Mouse (Mus musculus) midbrain, embryonic 13.5 days (tissue): ENCODE measurements around the gene Hamp. TPM values are rescaled to one million over a fixed set of nuclear protein-coding genes. Genes with fewer than 3 reads are reported as not detected.

Source experiments
- ATAC-seq: fragments of 200-750 bp; cut with Nextera tagmentation; 2 replicates; pipeline ENCODE4 v1.8.0; 2017; ENCODE audit warnings: mild to moderate bottlenecking, moderate TSS enrichment, moderate library complexity
- H3K27ac ChIP-seq: fragments of 300-500 bp; sonication (generic); 2 replicates; pipeline ENCODE4 v1.5.1; 2015; ENCODE audit warnings: inconsistent platforms, mild to moderate bottlenecking, moderate library complexity
- H3K27me3 ChIP-seq: fragments of 300-500 bp; sonication (generic); 2 replicates; pipeline ENCODE4 v1.6.1; 2015; ENCODE audit warnings: mild to moderate bottlenecking, inconsistent platforms
- H3K36me3 ChIP-seq: fragments of 300-500 bp; sonication (generic); 2 replicates; pipeline ENCODE4 v1.6.1; 2015; ENCODE audit warnings: mild to moderate bottlenecking, inconsistent platforms
- H3K4me1 ChIP-seq: fragments of 300-500 bp; sonication (generic); replicated peaks from 2 replicates; pipeline ENCODE4 v1.6.1; 2015; ENCODE audit warnings: inconsistent platforms
- H3K4me2 ChIP-seq: fragments of 300-500 bp; sonication (generic); replicated peaks from 2 replicates; pipeline ENCODE4 v1.6.1; 2015; ENCODE audit warnings: moderate library complexity, mild to moderate bottlenecking, inconsistent platforms
- H3K4me3 ChIP-seq: fragments of 300-500 bp; sonication (generic); replicated peaks from 2 replicates; pipeline ENCODE4 v1.5.1; 2015; ENCODE audit warnings: mild to moderate bottlenecking, inconsistent platforms
- H3K9ac ChIP-seq: fragments of 300-500 bp; sonication (generic); replicated peaks from 2 replicates; pipeline ENCODE4 v1.6.1; 2015; ENCODE audit warnings: mild to moderate bottlenecking, inconsistent platforms
- H3K9me3 ChIP-seq: fragments of 300-500 bp; sonication (generic); 2 replicates; pipeline ENCODE4 v1.6.1; 2016; ENCODE audit warnings: mild to moderate bottlenecking, inconsistent platforms
- WGBS: fragments of 180-500 bp; shearing (Covaris S2); methylation state at CpG from one replicate; pipeline ENCODE4 v1.1.7; 2015; 5-methylcytosine and 5-hydroxymethylcytosine counted together
- polyA plus RNA-seq: library from polyadenylated mRNA; unstranded; fragments of >200 nt; fragmentation: Nextera tagmentation; extraction: Ambion mirVana; gene quantifications from 2 replicates; pipeline ENCODE4 v1.2.1, GENCODE M21; 2015

Gene Hamp
- polyA plus RNA-seq, 1 experiment from 2014 or later: not detected

- H3K4me1 ChIP-seq: no peaks in the 10 kb centered on the region
- no peaks in the 10 kb centered on the region for H3K36me3 ChIP-seq
- WGBS: 88% methylated on average over 3 of the region's 3 CpGs
- peaks cover 2% of the 10 kb centered on the region; the same call in 1 of the 2 replicates for H3K27me3 ChIP-seq
- no peak overlapping the region for H3K27ac ChIP-seq
- no peak overlapping the region for H3K9ac ChIP-seq
- no peaks in the 10 kb centered on the region for H3K9me3 ChIP-seq
- no peak overlapping the region for H3K4me2 ChIP-seq
- no peak for ATAC-seq
- no peak overlapping the region for H3K4me3 ChIP-seq
Measured at GRCm38 (mm10) chr7:30966657-30967056, 22.8 kb upstream of the Hamp start.

DNA sequence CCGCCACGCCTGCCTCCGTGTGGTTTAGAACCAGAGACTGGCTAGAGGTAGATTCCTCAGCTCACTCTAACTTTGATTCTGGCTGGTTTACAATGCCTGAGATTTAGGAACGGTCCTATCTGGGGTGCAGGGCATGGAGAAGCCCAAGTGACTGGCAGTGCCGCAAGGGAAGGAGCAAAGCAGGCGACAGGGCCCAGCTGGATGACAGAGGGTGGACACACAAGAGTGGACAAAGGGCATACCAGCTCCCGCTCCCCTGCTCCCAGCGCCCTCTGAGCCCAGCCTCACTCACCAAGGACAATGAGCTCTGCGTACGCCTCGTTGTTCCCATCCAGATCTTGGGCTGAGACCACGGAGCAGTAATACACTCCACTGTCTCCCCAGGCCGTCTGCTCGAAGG is 21.8 kb upstream of the Hamp start:
- no peak overlapping the region for H3K4me2 ChIP-seq
- no peaks in the 10 kb centered on the region for H3K4me1 ChIP-seq
- no peaks in the 10 kb centered on the region for H3K9me3 ChIP-seq
- no peak overlapping the region for H3K4me3 ChIP-seq
- WGBS: 75% methylated on average over 14 of the region's 14 CpGs
- no peaks in the 10 kb centered on the region for H3K27me3 ChIP-seq
- no peak overlapping the region for H3K9ac ChIP-seq
- no peak for ATAC-seq
- no peak overlapping the region for H3K27ac ChIP-seq
- H3K36me3 ChIP-seq: no peaks in the 10 kb centered on the region

DNA sequence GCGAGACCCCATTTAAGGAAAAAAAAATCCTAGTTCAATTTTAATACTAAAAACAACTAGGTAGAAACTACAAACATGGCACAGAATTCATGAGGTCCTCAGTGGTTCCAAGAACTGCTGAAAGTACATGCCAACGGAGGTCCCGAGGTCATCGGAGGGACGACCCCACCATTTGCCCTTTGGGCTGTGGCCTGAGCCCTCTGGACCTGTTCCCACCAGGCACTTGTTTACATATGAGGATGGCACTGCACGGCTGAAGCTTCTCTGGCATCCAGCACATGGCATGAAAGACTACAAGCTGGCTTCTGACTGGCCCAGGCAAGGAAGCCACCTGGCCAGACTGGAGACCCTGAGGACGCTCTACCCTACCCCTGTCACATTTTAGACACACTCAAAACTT is 20.5 kb upstream of the Hamp start:
- Histone ChIP-seq H3K9ac (no peak overlapping the region), H3K4me2 (no peak overlapping the region), H3K9me3 (no peaks in the 10 kb centered on the region), H3K4me3 (no peak overlapping the region), H3K36me3 (no peaks in the 10 kb centered on the region), H3K27ac (no peak overlapping the region), H3K27me3 (no peaks in the 10 kb centered on the region), H3K4me1 (peaks cover 4% of the 10 kb centered on the region; the same call in 1 of the 2 replicates)
- no peak for ATAC-seq
- 91% methylated on average over 7 of the region's 7 CpGs for WGBS

GRCm38 (mm10) chr7:30962862-30963261 is 19.0 kb upstream of the Hamp start:
- no peak overlapping the region for H3K9ac ChIP-seq
- peaks cover 19% of the 10 kb centered on the region for H3K4me1 ChIP-seq
- no peak overlapping the region for H3K27ac ChIP-seq
- H3K4me3 ChIP-seq: no peak overlapping the region
- WGBS: 95% methylated on average over 5 of the region's 5 CpGs
- H3K9me3 ChIP-seq: no peaks in the 10 kb centered on the region
- H3K4me2 ChIP-seq: no peak overlapping the region
- no peak for ATAC-seq
- no peaks in the 10 kb centered on the region for H3K27me3 ChIP-seq
- H3K36me3 ChIP-seq: no peaks in the 10 kb centered on the region

DNA sequence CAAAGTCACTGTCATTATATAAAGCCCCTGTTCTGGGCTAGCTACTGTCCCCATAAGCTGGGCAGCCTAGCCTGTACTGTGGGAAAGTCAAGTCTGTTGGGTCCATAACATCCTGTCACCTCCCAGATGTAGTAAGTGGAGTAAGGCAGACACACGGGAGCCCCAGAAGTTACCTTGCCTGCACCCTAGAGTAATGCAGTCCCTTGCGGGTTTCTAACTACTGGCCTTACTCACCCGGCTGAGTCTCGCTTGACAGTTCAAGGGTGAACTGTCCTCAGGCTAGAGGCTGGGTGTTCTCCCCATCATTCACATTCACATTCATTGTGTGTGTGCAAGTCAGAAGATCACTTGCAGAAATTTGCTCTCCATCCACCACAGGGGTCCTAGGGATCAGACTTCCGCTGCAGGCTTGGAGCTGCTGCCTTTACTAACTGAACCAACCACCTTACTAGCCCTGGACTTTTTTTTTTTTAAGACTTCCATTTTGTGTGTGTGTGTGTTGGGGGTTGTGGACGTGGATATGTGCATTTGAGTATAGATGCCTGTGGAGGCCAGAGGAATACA is 16.0 kb upstream of the Hamp start:
- Histone ChIP-seq H3K4me1 (peaks cover 31% of the 10 kb centered on the region), H3K9me3 (no peaks in the 10 kb centered on the region), H3K27me3 (no peaks in the 10 kb centered on the region), H3K36me3 (peaks cover 3% of the 10 kb centered on the region; the same call in 1 of the 2 replicates), H3K9ac (no peak overlapping the region), H3K4me2 (no peak overlapping the region), H3K27ac (no peak overlapping the region), H3K4me3 (no peak overlapping the region)
- no peak for ATAC-seq
- 83% methylated on average over 6 of the region's 6 CpGs for WGBS

GRCm38 (mm10) chr7:30958866-30959487 is 15.1 kb upstream of the Hamp start:
- Histone ChIP-seq H3K9ac (no peak overlapping the region), H3K27me3 (no peaks in the 10 kb centered on the region), H3K4me2 (no peak overlapping the region), H3K4me3 (no peak overlapping the region), H3K27ac (no peak overlapping the region), H3K4me1 (peaks cover 32% of the 10 kb centered on the region), H3K9me3 (no peaks in the 10 kb centered on the region), H3K36me3 (peaks cover 12% of the 10 kb centered on the region)
- WGBS: 97% methylated on average over 9 of the region's 9 CpGs
- no peak for ATAC-seq

- Histone ChIP-seq H3K27ac (peak overlapping the region; percentile 99), H3K4me1 (peaks cover 32% of the 10 kb centered on the region), H3K4me3 (peak overlapping the region; percentile 95), H3K9ac (peak overlapping the region; percentile 98), H3K27me3 (no peaks in the 10 kb centered on the region), H3K4me2 (peak overlapping the region; percentile 74), H3K9me3 (no peaks in the 10 kb centered on the region), H3K36me3 (peaks cover 18% of the 10 kb centered on the region)
- WGBS: 74% methylated on average over 28 of the region's 28 CpGs
- ATAC-seq: no peak
Measured at GRCm38 (mm10) chr7:30958109-30958865, 14.5 kb upstream of the Hamp start.

DNA sequence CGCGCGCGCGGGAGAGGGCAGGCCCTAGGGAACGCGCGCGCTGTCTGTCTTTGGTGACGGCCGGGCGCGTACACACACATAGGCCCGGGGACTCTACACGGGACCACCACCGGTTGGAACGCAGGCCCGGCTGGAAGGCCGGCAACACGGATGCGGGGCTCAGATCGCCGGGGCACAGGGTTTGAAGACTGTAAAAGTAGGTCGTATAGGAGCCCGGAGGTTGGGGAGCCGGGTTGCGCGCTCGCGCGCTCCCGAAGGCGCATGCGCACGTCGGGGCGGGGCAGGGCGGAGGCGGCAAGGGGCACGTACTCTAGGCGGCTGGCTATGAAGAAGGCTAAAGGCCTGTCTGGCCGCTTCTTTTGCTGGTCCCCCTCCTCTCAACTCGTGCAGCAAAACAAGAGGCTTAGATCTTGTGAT is 13.5 kb upstream of the Hamp start:
- Histone ChIP-seq H3K27me3 (no peaks in the 10 kb centered on the region), H3K9me3 (no peaks in the 10 kb centered on the region), H3K27ac (peak overlapping the region; percentile 99), H3K4me2 (peak overlapping the region; percentile 74), H3K4me1 (peaks cover 32% of the 10 kb centered on the region), H3K9ac (peak overlapping the region; percentile 98), H3K36me3 (peaks cover 28% of the 10 kb centered on the region), H3K4me3 (peak overlapping the region; percentile 95)
- WGBS: under 1% methylated on average over 43 of the region's 43 CpGs
- peak; percentile 64 for ATAC-seq

- ATAC-seq: peak; percentile 49
- under 1% methylated on average over 58 of the region's 82 CpGs for WGBS
Measured at GRCm38 (mm10) chr7:30956756-30957366, 13.0 kb upstream of the Hamp start, which contains the start of gene Usf2. Gene Usf2 (minus strand): TSS chr7:30956803.

GRCm38 (mm10) chr7:30956357-30956751 is 12.5 kb upstream of the Hamp start:
- H3K27ac ChIP-seq: peak overlapping the region; percentile 99
- H3K4me3 ChIP-seq: peak overlapping the region; percentile 95
- no peaks in the 10 kb centered on the region for H3K9me3 ChIP-seq
- peak; percentile 44 for ATAC-seq
- peak overlapping the region; percentile 74 for H3K4me2 ChIP-seq
- no peaks in the 10 kb centered on the region for H3K27me3 ChIP-seq
- H3K9ac ChIP-seq: peak overlapping the region; percentile 98
- WGBS: 1% methylated on average over 14 of the region's 49 CpGs
- H3K36me3 ChIP-seq: peaks cover 34% of the 10 kb centered on the region
- peaks cover 32% of the 10 kb centered on the region for H3K4me1 ChIP-seq

More at GRCm38 (mm10) chr7:30956756-30957366, 13.0 kb upstream of the Hamp start, which contains the start of gene Usf2:
- H3K4me2 ChIP-seq: peak within 1 kb of the TSS; percentile 74
- peak within 1 kb of the TSS; percentile 95 for H3K4me3 ChIP-seq
- H3K9ac ChIP-seq: peak within 1 kb of the TSS; percentile 98
- H3K9me3 ChIP-seq: no peaks in the 10 kb centered on the region
- peaks cover 33% of the 10 kb centered on the region for H3K36me3 ChIP-seq
- H3K27ac ChIP-seq: peak within 1 kb of the TSS; percentile 99
- H3K4me1 ChIP-seq: peaks cover 32% of the 10 kb centered on the region
- H3K27me3 ChIP-seq: no peaks in the 10 kb centered on the region

GRCm38 (mm10) chr7:30955584-30956356 is 11.9 kb upstream of the Hamp start:
- Histone ChIP-seq H3K4me2 (peak overlapping the region; percentile 74), H3K36me3 (peaks cover 39% of the 10 kb centered on the region), H3K4me1 (peaks cover 32% of the 10 kb centered on the region), H3K27me3 (no peaks in the 10 kb centered on the region), H3K9me3 (no peaks in the 10 kb centered on the region), H3K27ac (peak overlapping the region; percentile 99), H3K9ac (peak overlapping the region; percentile 98), H3K4me3 (peak overlapping the region; percentile 95)
- WGBS: under 1% methylated on average over 63 of the region's 64 CpGs
- ATAC-seq: peak; percentile 78
